Mouse (Mus musculus) c-Kit-positive CD71-negative TER-119-negative erythroid progenitor cells, embryonic 14.5 days (primary cell): ENCODE measurements around the gene Gm37240.

ENCODE experiments used
- DNase-seq: peaks from one replicate; pipeline ENCODE4 v3.0.0-alpha.2; 2013; ENCODE audit warnings: low read depth

The Gm37240 gene

GRCm38 (mm10) chr3:85125471-85125870 is 761.8 kb downstream of the Gm37240 start:
- no peak for DNase-seq

- DNase-seq = no peak
Observed at GRCm38 (mm10) chr3:85124924-85125323, 762.4 kb downstream of the Gm37240 start.

- DNase-seq = no peak
Observed at GRCm38 (mm10) chr3:85124410-85124809, 762.9 kb downstream of the Gm37240 start.

- DNase-seq = no peak
Observed at GRCm38 (mm10) chr3:85117702-85118101, 769.6 kb downstream of the Gm37240 start.

- no peak for DNase-seq
Observed at GRCm38 (mm10) chr3:85117014-85117413, 770.3 kb downstream of the Gm37240 start.

GRCm38 (mm10) chr3:85115959-85116543 is 771.3 kb downstream of the Gm37240 start:
- no peak for DNase-seq

- DNase-seq = no peak
Observed at GRCm38 (mm10) chr3:85113565-85113964, 773.8 kb downstream of the Gm37240 start.

GRCm38 (mm10) chr3:85110762-85111161 is 776.6 kb downstream of the Gm37240 start:
- no peak for DNase-seq

GRCm38 (mm10) chr3:85109221-85109620 is 778.1 kb downstream of the Gm37240 start:
- no peak for DNase-seq

GRCm38 (mm10) chr3:85108396-85108795 is 778.9 kb downstream of the Gm37240 start:
- no peak for DNase-seq

GRCm38 (mm10) chr3:85106956-85107355 is 780.4 kb downstream of the Gm37240 start:
- no peak for DNase-seq

- no peak for DNase-seq
Observed at GRCm38 (mm10) chr3:85104301-85104700, 783.0 kb downstream of the Gm37240 start.

- no peak for DNase-seq
Observed at GRCm38 (mm10) chr3:85080882-85081558, 806.3 kb downstream of the Gm37240 start.

GRCm38 (mm10) chr3:85064113-85064512 is 823.2 kb downstream of the Gm37240 start:
- DNase-seq = no peak

GRCm38 (mm10) chr3:85060153-85060552 is 827.2 kb downstream of the Gm37240 start:
- DNase-seq = no peak

GRCm38 (mm10) chr3:85057245-85057644 is 830.1 kb downstream of the Gm37240 start:
- no peak for DNase-seq

- DNase-seq = no peak
Observed at GRCm38 (mm10) chr3:85053526-85053925, 833.8 kb downstream of the Gm37240 start.

- no peak for DNase-seq
Observed at GRCm38 (mm10) chr3:85052196-85052595, 835.1 kb downstream of the Gm37240 start.

- DNase-seq = no peak
Observed at GRCm38 (mm10) chr3:85048569-85048968, 838.7 kb downstream of the Gm37240 start.

GRCm38 (mm10) chr3:85043679-85044218 is 843.6 kb downstream of the Gm37240 start:
- no peak for DNase-seq

GRCm38 (mm10) chr3:85042126-85042525 is 845.2 kb downstream of the Gm37240 start:
- no peak for DNase-seq

- no peak for DNase-seq
Observed at GRCm38 (mm10) chr3:85029141-85029540, 858.2 kb downstream of the Gm37240 start.
